Mouse (Mus musculus): ENCODE data around the gene Inafm2. TPM values are rescaled to one million over a fixed set of nuclear protein-coding genes. Genes with fewer than 3 reads are reported as not detected.

Inafm2 gene
- polyA plus RNA-seq, 2 experiments, result 5.0 to 18.3 TPM

GRCm38 (mm10) chr2:118761906-118762783 lies 16.6 kb downstream of the Inafm2 start, which contains the start of gene Ccdc9b:
TSS of gene Ccdc9b (minus strand) at chr2:118762661.
- H3K4me1 ChIP-seq (replicated peaks; ENCODE audit: control insufficient read depth in 2 of 2, insufficient read depth in 2 of 2, low read length in 1 of 2), result peaks cover 15 to 20% of the 10 kb centered on the region in 2 experiments
- no peaks in the 10 kb centered on the region for H3K9me3 ChIP-seq (ENCODE audit: control insufficient read depth, low read length)
- ATAC-seq (ENCODE audit: insufficient read depth) (peak; percentile 81), DNase-seq (ENCODE audit: low read depth in 3 of 3, low spot score in 3 of 3) (peak; percentile 49 to 60 (median 51))
- H3K4me3 ChIP-seq (ENCODE audit: insufficient read depth in 1 of 2, low read depth in 2 of 2, low read length in 2 of 2), result peak within 1 kb of the TSS; percentile 12 to 34; a peak in 3 of 4 replicates
- 22% methylated on average over 29 of the region's 29 CpGs for WGBS (ENCODE audit: insufficient replicate concordance)
- H3K36me3 ChIP-seq (replicated peaks; ENCODE audit: control insufficient read depth, insufficient read depth, low read depth), result no peaks in the 10 kb centered on the region
- H3K4me2 ChIP-seq (ENCODE audit: low read depth), result peak within 1 kb of the TSS; percentile 68
- H3K9ac ChIP-seq (replicated peaks), result peak within 1 kb of the TSS; percentile 44; the same call in 1 of the 2 replicates
- no peaks in the 10 kb centered on the region for H3K27me3 ChIP-seq (ENCODE audit: control insufficient read depth, insufficient read depth, low read length)
- peak within 1 kb of the TSS; percentile 63 for H3K27ac ChIP-seq
- TF ChIP-seq EP300 (IDR thresholded peaks at IDR 0.05; ENCODE audit: low read depth), result no peak
- no peak for TF ChIP-seq CTCF (IDR thresholded peaks at IDR 0.05; ENCODE audit: low read depth)

GRCm38 (mm10) chr2:118762784-118763148 lies 17.2 kb downstream of the Inafm2 start:
- Histone ChIP-seq H3K9me3 (ENCODE audit: control insufficient read depth, low read length) (no peaks in the 10 kb centered on the region), H3K27me3 (ENCODE audit: control insufficient read depth, insufficient read depth, low read length) (no peaks in the 10 kb centered on the region), H3K4me3 (ENCODE audit: insufficient read depth in 1 of 2, low read depth in 2 of 2, low read length in 2 of 2) (no peak overlapping the region), H3K9ac (replicated peaks) (peak overlapping the region; percentile 44; the same call in 1 of the 2 replicates), H3K27ac (peak overlapping the region; percentile 63; the same call in 1 of the 2 replicates), H3K4me1 (replicated peaks; ENCODE audit: control insufficient read depth in 2 of 2, insufficient read depth in 2 of 2, low read length in 1 of 2) (peaks cover 15 to 20% of the 10 kb centered on the region in 2 experiments), H3K36me3 (replicated peaks; ENCODE audit: control insufficient read depth, insufficient read depth, low read depth) (no peaks in the 10 kb centered on the region), H3K4me2 (ENCODE audit: low read depth) (peak overlapping the region; percentile 68)
- TF ChIP-seq EP300 (IDR thresholded peaks at IDR 0.05; ENCODE audit: low read depth) (no peak), CTCF (IDR thresholded peaks at IDR 0.05; ENCODE audit: low read depth) (no peak)
- peak; percentile 63 for ATAC-seq (ENCODE audit: insufficient read depth)
- 13% methylated on average over 10 of the region's 10 CpGs for whole genome bisulfite sequencing (ENCODE audit: insufficient replicate concordance)
- DNase-seq (ENCODE audit: low read depth in 3 of 3, low spot score in 3 of 3), result no peak

- H3K4me1 ChIP-seq (replicated peaks; ENCODE audit: control insufficient read depth in 2 of 2, insufficient read depth in 2 of 2, low read length in 1 of 2), result peaks cover 15 to 20% of the 10 kb centered on the region in 2 experiments
- H3K36me3 ChIP-seq (replicated peaks; ENCODE audit: control insufficient read depth, insufficient read depth, low read depth), result no peaks in the 10 kb centered on the region
- H3K9ac ChIP-seq (replicated peaks), result no peak overlapping the region
- H3K4me2 ChIP-seq (ENCODE audit: low read depth), result no peak overlapping the region
- DNase-seq (ENCODE audit: low read depth in 3 of 3, low spot score in 3 of 3), result no peak
- H3K9me3 ChIP-seq (ENCODE audit: control insufficient read depth, low read length), result no peaks in the 10 kb centered on the region
- no peak overlapping the region for H3K27ac ChIP-seq
- TF ChIP-seq EP300 (IDR thresholded peaks at IDR 0.05; ENCODE audit: low read depth) (no peak), CTCF (IDR thresholded peaks at IDR 0.05; ENCODE audit: low read depth) (no peak)
- H3K4me3 ChIP-seq (ENCODE audit: insufficient read depth in 1 of 2, low read depth in 2 of 2, low read length in 2 of 2), result no peak overlapping the region
- no peak for ATAC-seq (ENCODE audit: insufficient read depth)
- no peaks in the 10 kb centered on the region for H3K27me3 ChIP-seq (ENCODE audit: control insufficient read depth, insufficient read depth, low read length)
- 62% methylated on average over 7 of the region's 7 CpGs for WGBS (ENCODE audit: insufficient replicate concordance)
Observed at GRCm38 (mm10) chr2:118763469-118763868, 17.9 kb downstream of the Inafm2 start.

- no peak overlapping the region for H3K4me3 ChIP-seq (ENCODE audit: insufficient read depth in 1 of 2, low read depth in 2 of 2, low read length in 2 of 2)
- no peak overlapping the region for H3K9ac ChIP-seq (replicated peaks)
- WGBS (ENCODE audit: insufficient replicate concordance), result 24% methylated on average over 11 of the region's 11 CpGs
- no peaks in the 10 kb centered on the region for H3K9me3 ChIP-seq (ENCODE audit: control insufficient read depth, low read length)
- peak in 1 of 3 experiments; percentile 44 for DNase-seq (ENCODE audit: low read depth in 3 of 3, low spot score in 3 of 3)
- H3K36me3 ChIP-seq (replicated peaks; ENCODE audit: control insufficient read depth, insufficient read depth, low read depth), result no peaks in the 10 kb centered on the region
- peaks cover 15 to 20% of the 10 kb centered on the region in 2 experiments for H3K4me1 ChIP-seq (replicated peaks; ENCODE audit: control insufficient read depth in 2 of 2, insufficient read depth in 2 of 2, low read length in 1 of 2)
- no peak overlapping the region for H3K27ac ChIP-seq
- no peaks in the 10 kb centered on the region for H3K27me3 ChIP-seq (ENCODE audit: control insufficient read depth, insufficient read depth, low read length)
- TF ChIP-seq CTCF (IDR thresholded peaks at IDR 0.05; ENCODE audit: low read depth) (peak; percentile 77), EP300 (IDR thresholded peaks at IDR 0.05; ENCODE audit: low read depth) (no peak)
- ATAC-seq (ENCODE audit: insufficient read depth), result no peak
- no peak overlapping the region for H3K4me2 ChIP-seq (ENCODE audit: low read depth)
Observed at GRCm38 (mm10) chr2:118764094-118764831, 18.7 kb downstream of the Inafm2 start.

GRCm38 (mm10) chr2:118764875-118765274 lies 19.3 kb downstream of the Inafm2 start:
- ATAC-seq (ENCODE audit: insufficient read depth) (no peak), DNase-seq (ENCODE audit: low read depth in 3 of 3, low spot score in 3 of 3) (no peak)
- Histone ChIP-seq H3K9ac (replicated peaks) (no peak overlapping the region), H3K4me3 (ENCODE audit: insufficient read depth in 1 of 2, low read depth in 2 of 2, low read length in 2 of 2) (no peak overlapping the region), H3K27ac (no peak overlapping the region), H3K9me3 (ENCODE audit: control insufficient read depth, low read length) (no peaks in the 10 kb centered on the region), H3K4me2 (ENCODE audit: low read depth) (no peak overlapping the region), H3K36me3 (replicated peaks; ENCODE audit: control insufficient read depth, insufficient read depth, low read depth) (no peaks in the 10 kb centered on the region), H3K4me1 (replicated peaks; ENCODE audit: control insufficient read depth in 2 of 2, insufficient read depth in 2 of 2, low read length in 1 of 2) (peaks cover 15 to 20% of the 10 kb centered on the region in 2 experiments), H3K27me3 (ENCODE audit: control insufficient read depth, insufficient read depth, low read length) (no peaks in the 10 kb centered on the region)
- TF ChIP-seq EP300 (IDR thresholded peaks at IDR 0.05; ENCODE audit: low read depth) (no peak), CTCF (IDR thresholded peaks at IDR 0.05; ENCODE audit: low read depth) (no peak)
- WGBS (ENCODE audit: insufficient replicate concordance), result 74% methylated on average over 5 of the region's 5 CpGs

All from liver, embryonic 14.5 days (tissue).